Mouse (Mus musculus) cortical plate, adult 2 months (tissue): Measurements from ENCODE around the gene Engase. TPM values are rescaled to one million over a fixed set of nuclear protein-coding genes. Genes with fewer than 3 reads are reported as not detected.

ENCODE experiments used
- H3K27ac ChIP-seq: fragments of 200-500 bp; 2 replicates; pipeline ENCODE4 v1.5.1; 2012; ENCODE audit warnings: low read length, control low read depth, inconsistent platforms; ENCODE audit not compliant: insufficient read depth
- H3K4me1 ChIP-seq: fragments of 200-500 bp; 2 replicates; pipeline ENCODE4 v1.6.1; 2011; ENCODE audit warnings: low read length; ENCODE audit not compliant: control insufficient read depth, insufficient read depth
- H3K4me3 ChIP-seq: fragments of 200-500 bp; 2 replicates; pipeline ENCODE4 v1.5.1; 2011; ENCODE audit warnings: mild to moderate bottlenecking, low read length, control low read depth; ENCODE audit not compliant: insufficient read depth
- CTCF ChIP-seq: fragments of 200-500 bp; IDR thresholded peaks from 2 replicates; pipeline ENCODE4 v1.5.1; 2011; ENCODE audit warnings: mild to moderate bottlenecking, control low read depth, low read length; ENCODE audit not compliant: insufficient read depth; ENCODE audit errors: extremely low read depth
- POLR2A ChIP-seq: fragments of 200-500 bp; IDR thresholded peaks from 2 replicates; pipeline ENCODE4 v1.6.1; 2011; ENCODE audit warnings: mild to moderate bottlenecking, low read length, control low read depth; ENCODE audit not compliant: insufficient read depth; ENCODE audit errors: extremely low read depth
- polyA plus RNA-seq: library from polyadenylated mRNA; depleted of rRNA; stranded (reverse); fragments of >200 nt; gene quantifications from 2 replicates; pipeline ENCODE4 v1.2.3, GENCODE M21; 2012

The Engase gene
- polyA plus RNA-seq, 1 experiment, result 10.3 TPM

DNA sequence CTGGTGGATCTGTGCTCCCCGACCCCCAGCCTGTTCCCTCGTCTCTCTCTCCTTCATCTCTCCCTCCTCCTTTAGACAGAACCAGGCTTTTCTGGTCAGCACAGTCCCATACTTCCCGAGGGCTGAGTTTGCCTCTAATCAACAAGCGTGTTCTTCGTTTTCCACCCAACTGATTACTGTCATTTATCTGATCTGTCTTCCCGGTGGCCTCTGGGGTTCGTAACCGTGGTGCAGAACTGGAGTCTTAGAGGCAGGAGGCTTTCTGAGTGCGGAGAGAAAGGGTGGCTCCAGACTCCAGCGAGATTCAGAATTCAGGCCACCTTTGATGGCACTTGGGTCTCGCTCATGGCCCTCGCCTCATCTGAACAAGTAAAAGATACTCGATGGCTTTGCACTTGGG is 42.5 kb upstream of the Engase start:
- TF ChIP-seq CTCF, result no peak
- TF ChIP-seq POLR2A, result no peak
- H3K4me3 ChIP-seq, result no peak overlapping the region
- no peak overlapping the region for H3K27ac ChIP-seq
- H3K4me1 ChIP-seq, result peaks cover 2% of the 10 kb centered on the region; the same call in 1 of the 2 replicates

DNA sequence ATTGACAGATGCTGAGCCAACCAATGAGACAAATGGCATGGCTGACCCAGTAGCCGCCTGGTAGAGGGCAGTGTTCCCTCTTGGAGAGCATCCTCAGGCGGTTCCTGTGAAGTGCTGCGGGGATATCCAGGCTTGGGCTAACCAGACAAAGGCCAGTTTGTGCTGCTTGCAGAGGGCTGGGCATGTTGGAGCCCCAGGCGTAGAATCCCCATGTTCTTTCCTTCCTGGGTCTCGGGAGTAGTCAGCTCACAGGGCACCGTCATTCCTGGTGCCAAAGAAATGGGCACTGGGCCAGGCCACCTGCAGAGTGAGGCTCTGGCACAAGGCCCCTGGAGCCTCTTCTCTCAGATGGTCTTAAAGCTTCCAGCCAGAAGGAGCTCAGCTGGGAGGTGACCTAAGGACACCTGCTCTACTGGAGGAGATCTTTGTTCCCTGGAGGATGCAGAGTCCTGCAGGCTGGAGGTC is 40.1 kb upstream of the Engase start:
- no peak overlapping the region for H3K4me3 ChIP-seq
- TF ChIP-seq POLR2A (no peak), CTCF (0 out of 2 replicates have a peak, but pooled peaks have one; percentile 24)
- H3K4me1 ChIP-seq, result peaks cover 2% of the 10 kb centered on the region; the same call in 1 of the 2 replicates
- no peak overlapping the region for H3K27ac ChIP-seq

DNA sequence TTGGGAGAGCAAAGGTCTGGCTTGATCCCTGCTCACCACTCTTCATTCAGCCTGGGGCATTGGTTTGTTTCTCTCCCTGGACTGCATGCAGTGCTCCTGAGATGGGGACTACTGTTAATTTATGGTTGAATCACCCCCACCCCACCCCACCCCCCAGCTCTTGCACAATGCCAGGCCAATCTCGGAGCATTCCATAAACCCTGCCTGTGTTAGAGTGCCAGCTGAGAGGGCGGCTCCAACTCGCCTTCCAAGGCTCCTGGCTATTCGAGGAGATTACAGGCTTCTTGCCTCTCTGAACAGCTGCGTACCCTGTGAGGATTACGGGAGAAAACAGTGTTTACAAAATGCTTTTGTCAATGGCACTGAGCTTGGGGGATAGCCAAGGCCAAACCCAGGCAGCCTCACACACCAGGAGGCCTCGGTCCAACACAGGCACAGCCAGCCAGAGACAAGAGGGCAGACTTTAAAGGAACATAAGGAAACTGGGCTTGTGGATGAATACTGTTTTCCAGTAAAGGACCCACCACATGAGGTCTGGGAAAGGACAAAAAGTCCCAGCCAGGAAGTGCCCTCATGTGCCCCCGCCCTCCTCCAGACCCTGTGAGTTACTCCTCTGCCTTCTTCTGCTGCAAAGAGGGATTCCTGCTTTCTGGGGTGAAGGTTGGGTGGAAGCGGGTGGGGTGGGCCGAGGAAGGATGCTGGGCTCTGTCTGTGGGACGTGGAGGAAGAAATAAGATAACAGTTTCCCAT is 37.8 kb upstream of the Engase start:
- Histone ChIP-seq H3K4me3 (no peak overlapping the region), H3K27ac (no peak overlapping the region), H3K4me1 (peaks cover 2% of the 10 kb centered on the region; the same call in 1 of the 2 replicates)
- TF ChIP-seq CTCF, result no peak
- TF ChIP-seq POLR2A, result no peak

DNA sequence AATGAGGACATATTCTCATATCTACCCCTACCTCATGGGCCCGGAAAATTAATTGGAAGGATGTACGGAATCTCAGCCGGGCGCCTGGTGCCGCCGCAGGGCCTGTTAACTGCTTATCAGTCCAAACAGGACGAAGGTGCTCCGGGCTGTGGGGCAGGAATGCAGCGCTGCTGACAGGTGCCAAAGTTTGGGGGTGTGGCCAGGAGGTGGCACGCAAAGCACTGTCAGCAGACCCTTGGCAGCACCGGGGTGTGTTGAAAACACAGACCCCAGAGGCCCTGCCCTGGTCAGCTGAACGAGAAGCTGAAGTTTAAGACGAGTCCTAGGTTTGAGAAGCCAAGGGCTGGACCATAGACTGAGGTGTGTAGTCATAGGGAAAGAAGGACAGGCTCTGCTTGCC is 33.9 kb upstream of the Engase start:
- Histone ChIP-seq H3K27ac (no peak overlapping the region), H3K4me1 (peaks cover 2% of the 10 kb centered on the region; the same call in 1 of the 2 replicates), H3K4me3 (no peak overlapping the region)
- TF ChIP-seq POLR2A, result no peak
- no peak for TF ChIP-seq CTCF

DNA sequence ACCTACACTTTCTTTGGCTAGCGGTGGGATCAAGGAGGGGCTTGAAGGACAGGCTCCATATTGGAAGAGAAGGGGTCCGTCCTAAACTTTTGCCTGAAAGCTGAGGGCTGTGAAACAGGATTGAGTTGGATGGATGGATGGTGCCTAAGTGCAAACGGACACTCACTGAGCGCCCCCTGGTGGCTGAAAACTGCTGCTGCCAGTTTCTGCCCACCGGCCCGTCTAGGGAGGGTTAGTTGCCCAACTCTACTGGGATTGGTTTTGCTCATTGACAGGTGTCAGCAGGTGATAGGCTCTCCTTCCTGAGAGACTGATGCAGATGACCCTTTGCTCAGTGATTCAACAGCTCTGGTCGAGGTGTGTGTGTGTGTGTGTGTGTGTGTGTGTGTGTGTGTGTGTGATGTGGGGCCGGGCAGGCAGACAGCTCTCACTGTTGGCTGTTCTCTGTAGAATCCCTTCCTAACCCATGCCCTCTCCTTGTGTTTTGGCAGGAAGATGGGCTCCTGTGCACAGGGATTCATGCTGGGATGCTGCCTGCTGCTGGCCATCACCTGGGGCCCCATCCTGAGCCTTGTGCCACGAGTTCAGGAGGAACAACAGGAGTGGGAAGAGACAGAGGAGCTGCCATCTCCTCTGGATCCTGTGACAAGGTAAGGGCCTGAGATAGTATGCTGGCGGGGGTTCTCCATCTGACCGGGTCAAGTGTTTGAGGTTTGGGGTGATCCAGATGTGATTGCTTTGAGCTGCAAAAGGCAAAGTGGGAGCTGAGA is 33.2 kb upstream of the Engase start:
- TF ChIP-seq POLR2A, result no peak
- peak; percentile 77 for TF ChIP-seq CTCF
- Histone ChIP-seq H3K4me3 (no peak overlapping the region), H3K27ac (no peak overlapping the region), H3K4me1 (peaks cover 1% of the 10 kb centered on the region; the same call in 1 of the 2 replicates)

DNA sequence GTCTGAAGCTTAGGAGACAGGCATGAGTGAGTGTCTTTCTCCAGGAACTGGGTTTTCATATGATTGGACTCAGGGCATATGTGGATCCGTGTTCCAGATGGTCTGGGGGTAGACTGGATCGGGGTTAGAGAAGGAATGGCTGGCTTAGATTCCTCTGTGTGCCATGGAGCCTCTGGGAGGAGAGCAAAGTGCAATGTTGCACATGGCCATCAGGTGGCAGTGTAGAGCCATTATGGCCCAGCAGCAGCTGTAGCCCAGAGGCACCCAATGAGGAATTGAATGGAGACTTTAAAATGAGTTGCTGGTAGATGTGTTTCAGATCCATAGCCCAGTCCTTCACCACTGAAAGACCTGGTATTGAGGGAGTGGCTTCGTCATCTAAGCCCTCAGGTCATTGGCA is 30.8 kb upstream of the Engase start:
- TF ChIP-seq CTCF (peak; percentile 98), POLR2A (no peak)
- Histone ChIP-seq H3K4me3 (no peak overlapping the region), H3K4me1 (no peaks in the 10 kb centered on the region), H3K27ac (no peak overlapping the region)

DNA sequence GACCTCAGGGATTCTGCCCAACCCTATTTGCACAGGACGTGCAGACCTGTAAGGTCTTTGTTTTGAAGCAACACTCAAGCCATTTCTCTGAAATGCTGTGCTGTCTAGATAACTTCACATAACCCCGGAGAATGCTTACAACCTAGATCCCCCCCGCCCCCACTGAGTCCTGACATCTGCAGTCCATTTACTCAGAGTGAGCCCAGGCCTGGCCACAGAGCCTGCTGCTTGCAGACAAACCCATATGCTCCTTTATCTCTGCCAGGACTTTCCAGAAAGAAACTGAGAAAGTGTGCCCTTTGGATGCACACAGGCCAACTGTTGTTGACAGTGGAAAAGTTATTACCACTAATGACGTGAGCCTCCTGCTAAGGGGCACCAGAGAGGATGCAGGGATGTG is 29.3 kb upstream of the Engase start:
- Histone ChIP-seq H3K4me1 (no peaks in the 10 kb centered on the region), H3K27ac (no peak overlapping the region), H3K4me3 (no peak overlapping the region)
- TF ChIP-seq POLR2A, result no peak
- no peak for TF ChIP-seq CTCF

DNA sequence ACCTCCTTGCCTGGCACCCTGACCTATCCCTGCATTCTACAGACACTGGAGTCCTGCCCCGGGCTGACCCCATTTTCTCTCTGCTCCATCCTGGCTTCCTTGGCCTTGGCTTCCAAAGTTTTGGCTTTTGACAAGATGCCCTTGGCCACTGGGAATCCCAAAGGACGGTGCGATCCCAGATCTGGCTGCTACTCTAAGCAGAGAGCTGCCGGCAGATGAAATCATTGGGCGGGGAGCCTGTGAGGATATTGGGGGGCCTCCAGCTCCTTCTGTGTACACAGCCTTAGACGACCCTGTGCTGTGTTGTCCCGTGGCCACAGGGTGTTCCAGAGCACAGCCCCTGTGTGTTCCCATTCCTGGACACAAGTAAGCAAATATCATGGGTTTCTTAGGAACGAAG is 28.2 kb upstream of the Engase start:
- TF ChIP-seq POLR2A, result no peak
- TF ChIP-seq CTCF, result no peak
- no peak overlapping the region for H3K4me3 ChIP-seq
- no peak overlapping the region for H3K27ac ChIP-seq
- no peaks in the 10 kb centered on the region for H3K4me1 ChIP-seq

DNA sequence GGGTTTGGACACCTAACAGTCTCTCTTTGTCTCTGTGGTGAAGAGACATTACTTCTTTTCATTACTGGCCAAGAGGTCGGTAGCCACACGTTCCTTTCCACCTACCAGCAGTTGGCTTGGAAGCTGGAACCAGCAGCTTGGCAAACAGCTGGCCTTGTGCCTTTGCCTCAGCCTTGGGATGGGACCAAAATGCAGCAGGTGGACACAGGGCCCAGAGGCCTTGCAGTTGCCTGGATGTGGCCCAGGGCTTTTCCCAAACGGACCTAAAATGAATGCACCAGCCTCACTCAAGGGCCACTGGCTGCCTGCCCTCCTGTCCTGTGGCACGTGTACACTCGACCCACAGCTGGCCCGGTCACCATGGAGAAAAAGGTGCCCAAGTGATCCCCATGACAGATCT is 25.4 kb upstream of the Engase start:
- Histone ChIP-seq H3K27ac (no peak overlapping the region), H3K4me1 (0 out of 2 replicates have a peak, but pooled peaks cover 2% of the 10 kb centered on the region), H3K4me3 (no peak overlapping the region)
- no peak for TF ChIP-seq POLR2A
- no peak for TF ChIP-seq CTCF

DNA sequence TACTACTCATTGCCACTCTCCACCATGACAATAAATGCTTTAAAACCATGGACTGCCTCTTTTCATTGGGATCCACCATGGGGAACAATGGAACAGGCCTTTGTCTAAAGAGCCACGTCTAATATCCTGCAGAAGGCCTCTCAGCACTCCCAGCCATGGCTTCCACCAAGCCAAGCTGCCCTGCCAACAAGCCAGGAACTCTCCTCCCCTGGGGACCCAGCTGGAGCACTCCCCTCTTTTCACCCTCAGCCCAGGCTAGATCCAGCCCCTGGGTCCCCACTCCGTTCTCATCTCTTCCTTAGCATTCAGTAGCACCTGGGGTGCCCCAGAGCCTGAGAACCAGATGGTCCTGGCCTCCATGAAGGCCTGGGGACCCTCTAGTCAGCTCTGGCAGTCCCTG is 23.7 kb upstream of the Engase start:
- Histone ChIP-seq H3K27ac (no peak overlapping the region), H3K4me1 (0 out of 2 replicates have a peak, but pooled peaks cover 4% of the 10 kb centered on the region), H3K4me3 (no peak overlapping the region)
- TF ChIP-seq POLR2A, result no peak
- TF ChIP-seq CTCF, result no peak
